Mouse (Mus musculus): ENCODE results near the gene Pir.

DNA sequence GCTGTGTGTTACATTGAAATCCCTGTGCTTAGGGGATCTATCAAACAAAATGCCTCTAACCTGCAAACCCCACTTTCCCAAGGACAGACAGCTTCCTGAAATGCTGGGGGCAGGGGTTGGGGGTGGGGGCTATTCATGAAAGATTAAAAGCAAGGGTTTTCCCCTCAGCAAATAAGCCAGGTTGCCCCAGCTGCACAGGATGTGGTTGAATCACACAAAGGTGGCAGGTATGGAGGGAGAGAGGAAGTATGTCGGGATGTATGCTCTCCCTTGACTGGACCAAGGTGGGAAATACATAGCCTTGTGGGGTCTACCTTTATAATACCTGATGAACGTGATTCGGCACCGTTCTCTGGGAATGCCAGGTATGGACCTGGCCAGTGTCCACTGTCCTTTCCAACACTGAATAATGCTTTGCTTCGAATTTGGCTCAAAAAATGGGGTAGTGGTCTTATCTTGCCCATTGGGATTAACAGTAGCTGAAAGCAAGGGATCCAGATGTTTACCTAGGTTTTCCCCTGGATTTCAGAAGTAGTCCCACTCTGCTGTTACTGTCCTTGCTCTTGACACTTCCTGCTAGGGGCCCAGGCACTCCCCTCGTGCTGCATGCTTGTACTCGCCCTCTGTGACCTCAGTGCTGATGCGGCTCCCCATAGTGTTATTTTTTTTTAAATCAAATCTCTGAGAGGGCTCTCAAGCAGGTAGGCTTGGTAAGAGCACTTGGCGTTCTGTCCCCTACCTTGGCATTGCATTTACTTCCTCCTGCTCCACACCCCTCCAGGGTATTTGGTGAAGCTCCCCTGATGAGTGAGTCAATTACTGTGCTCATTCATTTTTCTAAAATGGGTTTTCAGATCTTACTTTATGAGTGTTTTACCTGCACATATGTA is 137.2 kb downstream of the Pir start:
- TF ChIP-seq CTCF (IDR thresholded peaks at IDR 0.05; ENCODE audit: low read depth, low read length): no peak
- no peak for TF ChIP-seq POLR2A (IDR thresholded peaks at IDR 0.05; ENCODE audit: insufficient read depth, low read length)
